Mouse (Mus musculus): ENCODE data around the gene Sptbn4.

The Sptbn4 gene

DNA sequence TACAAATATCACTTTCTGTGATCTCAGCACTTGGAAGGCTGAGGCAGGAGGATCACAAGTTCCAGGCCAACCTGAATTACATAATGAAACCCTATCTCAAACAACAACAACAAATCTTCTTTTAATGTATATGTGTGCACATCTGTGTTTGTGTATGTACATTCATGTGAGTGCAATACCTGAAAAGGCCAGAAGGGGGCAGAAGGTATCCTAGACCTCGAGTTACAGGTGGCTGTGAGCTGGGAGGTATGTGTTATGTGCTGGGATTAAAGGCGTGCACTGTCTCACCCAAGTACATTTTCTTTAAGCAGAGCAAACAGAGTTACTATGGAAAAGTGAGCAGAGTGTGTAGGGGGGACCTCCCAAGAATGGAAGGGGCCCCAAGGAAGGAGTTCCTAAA is 18.4 kb downstream of the Sptbn4 start:
- peak in 1 of 2 experiments; percentile 69 for DNase-seq

DNA sequence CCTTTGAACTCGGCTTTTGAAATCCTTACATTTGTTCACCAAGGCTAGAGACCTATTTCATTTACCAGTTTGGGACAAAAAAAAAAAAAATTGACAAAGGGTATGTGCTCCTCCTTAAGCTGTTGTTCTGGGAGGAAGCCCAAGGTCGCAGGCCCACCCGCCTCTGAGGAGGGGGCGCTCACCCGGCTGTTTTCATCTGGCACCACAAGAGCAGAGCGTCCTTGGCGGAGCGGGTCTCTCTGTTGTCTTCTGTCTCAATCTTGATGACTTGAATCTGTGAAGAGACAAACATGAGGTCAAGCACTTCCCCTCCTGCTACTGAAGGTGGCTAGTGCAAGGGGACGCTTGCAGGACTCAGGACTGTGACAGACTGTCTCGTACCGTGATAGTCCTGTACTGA is 19.5 kb downstream of the Sptbn4 start:
- DNase-seq: peak; percentile 47 to 50

DNA sequence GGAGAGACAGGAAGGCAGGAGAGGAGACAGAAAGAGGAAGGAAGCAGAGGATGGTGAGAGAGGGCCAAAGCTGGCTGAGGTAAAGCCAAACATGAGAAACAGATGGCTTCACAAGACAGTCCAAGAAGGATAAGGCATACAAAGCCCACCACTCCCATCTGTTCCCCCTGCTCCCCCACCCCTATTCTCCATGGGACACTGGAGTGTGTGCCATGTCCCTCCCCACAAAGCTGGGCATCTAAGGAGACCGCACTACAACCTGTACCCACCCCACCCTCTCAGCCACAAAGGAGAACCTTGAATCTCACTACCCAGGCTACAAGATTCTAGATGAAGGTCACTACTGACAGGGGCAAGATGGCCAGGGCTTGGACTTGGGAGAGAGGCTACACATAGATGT is 20.1 kb downstream of the Sptbn4 start:
- peak; percentile 86 to 89 for DNase-seq

DNA sequence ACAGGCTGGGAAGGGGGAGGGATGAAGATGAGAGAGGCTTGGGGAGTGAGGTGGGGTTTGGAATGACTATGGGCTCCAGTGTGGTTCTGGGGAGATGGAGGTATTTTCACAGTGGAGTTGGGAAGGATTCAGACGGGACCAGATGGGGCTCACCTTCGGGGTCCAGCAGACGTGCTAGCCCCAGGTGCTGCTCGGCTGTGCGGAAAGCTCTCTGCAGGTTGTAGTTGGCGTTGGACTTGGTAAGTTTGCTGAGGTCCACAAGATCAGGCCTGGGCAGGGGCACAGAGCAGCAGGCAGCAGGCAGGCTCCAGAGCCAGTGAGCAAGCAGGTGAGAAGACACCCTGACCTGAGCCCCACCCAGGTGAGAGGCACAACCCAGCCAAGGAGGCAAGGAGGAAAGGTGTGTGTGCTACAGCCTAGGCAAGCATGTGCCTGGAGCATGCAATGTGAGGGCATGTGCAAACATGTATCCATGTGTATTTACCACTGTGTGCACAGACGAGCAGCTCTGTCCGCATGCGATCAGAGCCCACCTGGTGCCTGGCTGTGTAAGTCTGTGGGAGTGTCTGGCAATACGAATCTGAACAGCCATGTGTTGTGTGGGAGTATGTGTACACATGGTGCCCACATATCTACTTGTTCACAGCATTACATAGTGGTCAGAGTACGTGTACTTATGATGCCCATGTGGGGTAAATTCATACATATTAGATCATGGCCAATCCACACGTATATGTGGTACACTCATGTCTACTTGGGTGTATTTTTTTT is 23.7 kb downstream of the Sptbn4 start:
- peak; percentile 69 to 85 for DNase-seq

DNA sequence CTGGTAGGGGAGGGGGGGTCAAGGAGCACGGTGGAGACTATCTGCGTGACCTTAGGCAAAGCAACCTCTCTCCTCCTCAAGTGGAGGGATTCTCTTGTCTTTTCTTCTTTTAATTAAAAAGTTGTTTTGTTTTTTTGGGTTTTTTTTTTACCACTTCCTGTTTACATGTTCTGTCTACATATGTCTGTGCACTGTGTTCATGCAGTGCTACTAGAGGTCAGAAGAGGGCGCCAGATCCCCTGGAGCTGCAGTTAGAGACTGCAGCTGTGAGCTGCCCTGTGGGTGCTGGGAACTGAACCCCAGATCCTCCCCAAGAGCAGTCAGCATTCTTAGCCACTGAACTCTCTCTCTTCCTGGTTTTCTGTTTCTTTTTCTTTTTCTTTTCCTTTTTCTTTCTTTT is 28.4 kb downstream of the Sptbn4 start:
- no peak for DNase-seq

DNA sequence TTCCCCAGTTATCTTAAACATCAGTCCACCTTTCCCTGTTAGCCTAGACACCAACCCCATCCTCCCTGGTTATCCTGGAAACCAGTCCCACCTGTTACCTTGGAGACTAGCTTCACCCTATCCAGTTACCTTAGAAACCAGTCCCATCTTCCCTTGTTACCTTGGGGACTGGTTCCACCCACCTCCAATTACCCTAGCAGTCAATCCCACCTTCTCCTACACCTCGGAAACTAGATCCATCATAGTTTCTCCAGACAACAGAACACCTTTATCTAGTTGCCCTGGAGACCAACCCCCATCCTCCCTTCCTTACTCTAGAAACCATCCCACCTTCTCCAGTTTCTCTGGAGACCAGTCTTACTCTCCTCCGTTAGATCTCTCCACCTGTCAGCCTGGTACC is 30.3 kb downstream of the Sptbn4 start:
- DNase-seq: no peak

DNA sequence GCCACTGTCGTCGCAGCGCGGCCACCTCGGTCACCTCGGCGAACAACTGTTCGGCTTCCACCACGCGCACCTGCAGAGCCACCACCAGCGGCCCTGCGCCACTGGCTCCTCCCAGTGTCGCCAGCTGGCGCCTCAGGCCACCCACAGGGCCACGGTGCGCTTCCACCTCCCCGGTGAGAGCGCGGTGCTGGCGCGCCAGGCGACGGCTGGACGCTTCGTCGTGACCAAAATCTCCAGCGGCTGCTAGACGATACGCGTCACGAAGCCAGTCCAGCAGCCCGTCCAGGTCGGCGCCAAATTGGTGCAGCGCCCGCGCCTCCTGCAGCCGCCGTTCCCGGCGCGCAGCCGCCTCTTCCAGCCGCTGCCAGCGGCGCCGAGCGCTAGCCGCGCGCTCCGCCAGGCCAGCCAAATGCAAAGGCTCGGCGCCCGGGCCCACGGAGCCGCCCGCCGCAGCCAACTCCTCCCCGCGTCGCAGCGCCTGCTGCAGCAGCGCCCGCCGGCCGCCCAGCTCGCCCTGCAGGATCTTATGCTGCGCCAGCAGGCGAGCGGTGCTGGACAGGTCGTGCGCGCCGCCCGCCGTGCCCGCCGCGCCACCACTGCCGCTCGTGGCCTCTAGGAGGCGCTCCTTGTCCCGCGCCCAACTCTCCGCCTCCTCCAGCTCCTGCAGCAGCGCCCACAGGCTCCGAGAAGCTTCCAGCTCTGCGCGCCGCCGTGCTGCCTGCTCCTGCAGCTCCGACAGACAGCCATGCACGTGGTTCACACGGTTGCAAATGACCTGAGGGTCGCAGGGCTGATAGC is 38.9 kb downstream of the Sptbn4 start:
- peak; percentile 90 to 92 for DNase-seq

DNA sequence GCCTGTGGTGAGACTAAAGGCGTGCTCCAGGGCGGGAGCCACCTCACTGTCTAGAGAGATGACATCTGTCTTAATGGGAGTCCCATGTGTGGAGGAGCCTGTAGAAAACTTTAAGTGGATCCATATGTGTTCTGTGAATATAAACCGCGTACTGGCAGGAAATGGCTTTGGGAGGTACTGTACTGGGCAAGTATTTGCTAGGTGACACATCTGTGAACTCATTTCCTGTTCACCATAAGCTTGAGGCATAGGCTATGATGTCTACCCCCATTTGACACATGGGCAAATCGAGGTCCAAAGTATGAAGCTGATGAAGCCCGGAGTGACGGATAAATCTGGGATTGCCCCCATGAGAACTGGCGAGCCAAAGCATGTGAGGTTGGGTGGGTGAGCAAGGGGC is 39.7 kb downstream of the Sptbn4 start:
- DNase-seq: no peak

DNA sequence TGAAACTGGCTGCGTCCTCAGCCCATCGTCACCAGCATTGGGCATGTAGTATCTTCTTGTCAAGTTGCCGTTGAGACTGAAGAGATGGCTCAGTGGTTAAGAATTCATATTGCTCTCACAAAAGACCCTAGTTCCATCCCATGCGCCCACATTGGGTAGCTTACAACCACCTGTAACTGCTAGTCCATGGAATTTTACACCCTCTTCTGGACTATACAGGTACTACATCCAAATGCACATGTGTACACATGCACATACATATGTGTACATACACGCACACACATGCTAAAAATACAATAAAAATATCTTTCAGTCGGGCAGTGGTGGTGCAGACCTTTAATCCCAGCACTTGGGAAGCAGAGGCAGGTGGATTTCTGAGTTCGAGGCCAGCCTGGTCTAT is 41.0 kb downstream of the Sptbn4 start:
- DNase-seq: no peak

DNA sequence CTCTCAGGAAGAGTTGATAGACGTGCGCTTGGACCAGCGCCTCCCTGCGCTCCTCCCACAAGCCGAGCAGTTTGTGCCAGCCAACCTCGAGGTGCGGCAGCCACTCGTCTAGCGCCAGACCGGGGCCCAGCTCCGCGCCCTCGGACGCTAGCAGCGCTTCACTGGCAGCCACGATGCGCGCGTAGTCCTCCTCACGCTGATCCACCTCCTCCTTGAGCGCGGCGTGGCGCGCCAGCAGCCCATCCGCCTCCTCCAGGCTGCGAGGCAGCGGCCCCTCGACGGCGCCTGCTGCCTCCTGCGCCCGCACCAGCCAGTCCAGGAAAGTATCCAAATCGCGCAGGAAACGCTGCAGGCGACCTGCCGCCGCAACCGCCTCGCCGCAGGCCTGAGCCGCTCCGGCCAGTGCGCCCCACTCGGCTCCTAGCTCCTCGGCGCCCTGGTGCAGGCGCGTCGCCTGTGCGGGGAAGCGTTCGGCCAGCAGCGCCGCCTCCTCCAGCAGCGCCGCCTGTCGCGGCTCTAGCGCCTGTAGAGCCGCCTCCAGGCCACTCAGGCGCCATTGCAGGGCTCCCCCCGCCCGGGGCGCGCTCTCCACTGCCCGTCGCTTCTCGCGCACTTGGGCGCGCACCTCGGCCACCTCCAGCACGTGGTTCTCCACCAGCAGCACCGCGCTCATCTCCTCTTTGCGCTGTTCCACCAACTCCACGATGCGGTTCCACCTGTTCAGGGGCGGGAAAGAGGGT is 43.1 kb downstream of the Sptbn4 start:
- DNase-seq: peak; percentile 61 to 62

DNA sequence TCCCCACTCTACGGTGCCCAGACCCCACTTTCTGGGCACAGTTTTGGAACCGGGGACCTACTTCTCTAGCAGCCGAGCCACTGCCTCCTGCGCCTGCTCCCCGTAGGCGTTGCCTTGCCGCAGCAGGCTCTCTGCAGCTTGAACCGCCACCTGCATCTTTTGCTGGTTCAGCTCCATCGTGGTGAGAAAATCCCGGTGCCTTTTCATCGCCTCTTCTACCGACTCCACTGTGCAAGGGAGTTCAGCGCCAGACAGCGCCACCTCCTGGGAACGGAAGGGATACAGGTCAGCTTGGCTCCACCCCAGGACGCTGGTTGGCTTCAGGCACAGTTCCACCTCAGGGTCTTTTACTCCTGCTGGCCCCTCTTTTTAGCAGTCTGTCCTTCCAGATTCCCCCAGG is 44.8 kb downstream of the Sptbn4 start:
- peak; percentile 92 to 95 for DNase-seq

DNA sequence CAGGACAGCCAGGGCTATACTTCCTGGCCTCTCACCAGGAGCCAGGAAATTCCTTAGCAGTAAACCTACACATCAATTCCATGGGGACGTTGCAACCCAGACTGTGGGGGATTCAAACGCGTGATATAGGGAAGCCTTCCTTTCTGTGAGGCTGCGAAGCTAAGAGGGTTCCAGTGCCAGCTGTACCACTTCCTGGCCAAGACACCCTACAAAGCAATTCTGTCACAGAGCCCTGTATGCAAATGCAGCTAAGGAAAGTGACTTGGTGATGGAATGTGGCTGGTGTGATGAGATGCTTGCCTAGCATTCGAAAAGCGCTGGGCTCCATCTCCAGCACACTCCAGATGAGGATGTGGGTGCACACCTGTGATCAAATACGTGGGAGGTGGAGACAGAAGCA is 46.9 kb downstream of the Sptbn4 start:
- no peak for DNase-seq

DNA sequence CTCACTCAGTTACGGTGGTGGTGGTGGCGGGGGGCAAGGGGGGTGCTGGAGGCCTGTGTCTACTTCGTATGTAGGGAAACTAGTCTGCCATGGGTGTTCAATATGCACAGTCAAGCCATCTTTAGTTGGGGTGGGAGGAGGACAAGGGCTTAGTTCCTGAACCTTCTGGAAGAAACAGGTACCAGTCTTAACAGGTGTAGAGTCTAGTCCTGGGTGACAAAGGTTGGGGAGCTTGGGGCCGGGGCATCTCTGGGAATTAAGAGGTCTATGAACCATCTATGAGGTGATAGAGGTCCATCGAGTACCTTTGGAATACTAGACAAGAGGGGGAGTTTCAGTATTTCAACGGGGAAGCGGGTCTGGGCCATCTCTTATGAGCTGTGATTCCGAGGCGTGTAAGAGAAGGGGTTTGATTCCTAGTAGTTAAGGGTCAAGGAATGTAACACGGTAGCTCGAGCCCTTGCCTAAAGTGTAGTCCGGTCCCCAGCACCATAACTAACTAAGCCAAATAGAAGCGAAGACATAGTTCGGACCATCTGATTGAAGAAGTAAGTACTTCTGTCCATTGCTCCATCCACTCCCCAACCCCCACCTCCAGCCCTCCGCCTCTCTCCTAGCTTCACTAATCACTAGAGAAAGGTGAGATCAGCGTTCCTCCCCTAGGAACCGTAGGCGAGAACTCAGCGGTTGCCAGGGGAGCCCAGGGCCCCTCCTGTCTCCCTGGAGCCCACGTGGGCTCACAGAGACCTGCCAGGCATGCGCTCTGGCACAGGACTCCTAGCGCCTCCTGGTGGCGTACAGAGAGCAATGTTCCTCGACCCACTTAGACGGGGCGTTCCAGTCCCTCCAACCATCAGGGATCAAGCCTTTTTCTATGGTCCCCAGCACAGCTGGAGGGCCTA is 50.2 kb downstream of the Sptbn4 start:
- DNase-seq: peak; percentile 57 to 82

DNA sequence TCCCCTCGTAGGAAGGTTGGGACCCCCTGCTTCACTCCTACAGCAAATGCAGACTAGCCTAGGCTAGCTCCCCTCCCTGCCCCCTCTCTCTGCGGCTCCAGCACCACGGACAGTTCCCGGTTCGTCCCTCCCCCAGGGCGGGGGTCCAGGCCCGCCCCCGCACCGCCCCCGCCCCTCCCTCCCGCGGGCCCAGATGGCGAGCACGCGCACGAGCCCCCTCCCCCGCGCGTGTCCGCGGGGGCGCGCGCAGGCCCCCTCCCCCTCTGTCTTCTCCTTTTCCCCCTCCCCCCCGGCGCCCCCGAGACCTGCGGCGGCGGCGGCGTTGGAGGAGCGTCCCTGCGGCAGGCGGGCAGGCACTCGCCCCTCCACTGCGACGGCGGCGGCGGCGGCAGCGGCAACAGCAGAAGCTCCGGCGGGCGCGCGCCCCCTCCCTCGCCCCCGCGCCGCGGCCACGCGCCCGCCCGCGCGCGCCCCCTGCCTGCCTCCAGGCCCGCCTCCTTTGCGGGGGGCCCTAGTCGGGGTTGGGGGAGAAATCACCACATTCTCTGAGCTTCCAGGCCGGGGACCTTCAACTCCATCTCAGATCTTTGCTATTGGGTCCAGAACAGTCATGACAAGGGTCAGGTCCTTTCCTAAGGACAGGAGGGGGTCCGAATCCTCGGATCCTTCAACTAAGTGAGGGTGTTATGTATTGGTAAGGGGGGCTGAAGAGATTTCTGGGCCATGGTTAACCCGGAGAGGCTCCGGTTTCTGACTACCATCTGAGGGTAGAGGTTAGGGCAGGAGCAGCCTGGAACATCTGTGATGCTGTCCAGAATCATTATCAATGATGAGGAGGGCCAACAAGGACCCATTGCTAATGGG is 51.1 kb downstream of the Sptbn4 start:
- DNase-seq: peak; percentile 82 to 84

DNA sequence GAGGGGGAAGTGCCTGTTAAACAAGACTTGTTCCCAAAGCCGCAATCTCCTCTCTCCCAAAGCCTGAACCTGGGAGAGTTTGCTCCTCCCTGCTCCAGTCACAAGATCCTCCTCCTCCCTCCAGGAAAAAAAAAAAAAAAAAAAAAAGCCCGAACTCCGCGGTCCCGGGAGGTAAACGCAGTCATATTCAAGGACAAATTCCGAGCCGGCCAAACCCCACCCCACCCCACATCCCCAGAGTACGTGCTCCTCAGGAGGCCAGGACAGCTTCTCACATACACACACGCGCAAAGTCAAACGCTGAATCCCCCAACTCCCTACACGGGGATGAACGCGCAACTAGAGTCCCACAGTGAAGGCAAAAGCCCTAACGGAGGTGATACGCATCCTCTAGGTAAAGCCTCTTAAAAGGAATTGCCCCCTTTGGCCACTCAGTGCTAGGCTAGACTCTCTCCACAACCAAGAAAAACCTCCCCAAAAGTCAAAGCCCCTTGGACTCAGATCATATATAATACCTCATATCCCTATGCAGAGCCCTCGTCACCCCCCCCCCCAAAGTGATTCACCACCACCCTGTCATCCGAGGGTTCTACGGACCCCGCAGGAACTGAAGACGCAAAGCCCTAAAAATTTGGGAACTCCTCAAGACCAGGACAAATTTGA is 51.8 kb downstream of the Sptbn4 start:
- peak; percentile 51 to 63 for DNase-seq

DNA sequence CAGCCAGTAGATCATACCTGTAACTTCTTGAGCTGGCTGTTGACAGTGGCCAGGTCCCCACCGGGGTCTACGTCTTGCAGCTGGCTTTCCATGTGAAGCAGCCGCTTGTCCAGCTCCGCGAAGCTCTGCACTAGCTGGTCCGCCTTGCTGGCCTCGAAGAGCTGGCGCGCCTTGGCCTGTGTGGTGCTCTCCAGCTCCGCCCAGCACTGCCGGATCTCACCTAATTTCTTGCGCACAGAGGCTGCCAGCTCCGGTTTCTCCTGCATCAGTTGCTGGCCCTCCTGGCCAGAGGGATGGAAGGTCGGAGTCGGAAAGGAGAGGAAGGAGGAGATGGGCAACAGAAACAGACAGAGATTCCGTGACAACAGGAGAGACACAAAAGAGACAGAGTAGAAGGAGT is 56.1 kb downstream of the Sptbn4 start:
- DNase-seq: no peak

DNA sequence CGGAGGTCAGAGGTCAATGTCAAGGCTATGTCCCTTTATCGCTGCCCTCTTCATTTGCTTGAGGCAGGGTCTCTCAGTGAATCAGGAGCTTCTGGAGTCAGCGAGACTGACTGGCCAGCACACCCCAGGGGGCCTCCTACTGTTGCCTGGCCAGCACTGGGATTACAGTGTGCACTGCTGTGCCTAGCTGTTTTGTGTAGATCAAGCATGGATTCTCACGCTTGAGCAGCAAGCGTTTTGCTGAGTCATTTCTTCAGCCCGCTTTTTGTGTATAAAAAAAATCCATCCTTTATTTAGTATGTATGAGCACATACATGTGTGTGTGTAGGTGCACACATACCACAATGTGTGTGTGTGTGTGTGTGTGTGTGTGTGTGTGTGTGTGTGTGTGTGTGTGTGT is 58.3 kb downstream of the Sptbn4 start:
- DNase-seq: no peak

DNA sequence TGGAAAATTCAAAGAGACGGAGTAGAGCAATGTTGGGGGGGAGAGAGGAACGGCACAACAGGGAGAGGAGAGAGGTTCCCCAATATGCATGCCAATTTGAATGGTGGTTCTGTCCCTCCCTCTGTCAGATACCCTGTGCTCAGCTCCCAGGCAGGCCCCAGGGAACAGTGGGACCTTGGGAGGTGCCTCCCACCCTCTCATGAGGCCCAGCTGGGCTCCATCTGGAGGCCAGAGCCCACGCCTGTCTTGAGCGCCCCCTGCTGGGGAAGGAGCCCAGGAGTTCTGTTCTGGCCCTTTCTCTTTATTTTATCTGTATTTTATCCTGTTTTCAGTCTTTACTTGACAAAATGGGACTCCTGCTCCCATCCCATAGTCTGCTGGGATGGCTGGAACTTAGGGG is 62.8 kb downstream of the Sptbn4 start:
- DNase-seq: peak in 1 of 2 experiments; percentile 75

DNA sequence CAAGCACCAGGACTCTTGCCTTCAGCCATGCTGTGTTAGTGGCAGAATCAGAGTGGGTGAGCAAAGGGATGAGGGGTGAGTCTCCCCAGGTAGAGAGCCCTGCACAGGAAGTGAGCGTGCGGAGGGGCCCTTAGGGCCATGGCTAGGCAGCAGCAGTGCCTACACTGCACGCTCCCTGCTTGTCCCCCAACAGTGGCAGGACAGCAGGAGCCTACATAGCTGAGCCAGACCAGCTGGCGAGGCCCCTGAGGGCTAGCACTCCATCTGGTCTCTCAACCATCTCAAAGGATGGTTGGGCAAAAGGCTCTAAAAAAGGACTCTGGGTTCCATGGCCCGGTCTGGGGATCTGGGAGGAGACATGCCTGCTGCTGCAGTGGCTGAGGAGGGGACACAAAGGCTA is 63.4 kb downstream of the Sptbn4 start:
- DNase-seq: peak in 1 of 2 experiments; percentile 57

DNA sequence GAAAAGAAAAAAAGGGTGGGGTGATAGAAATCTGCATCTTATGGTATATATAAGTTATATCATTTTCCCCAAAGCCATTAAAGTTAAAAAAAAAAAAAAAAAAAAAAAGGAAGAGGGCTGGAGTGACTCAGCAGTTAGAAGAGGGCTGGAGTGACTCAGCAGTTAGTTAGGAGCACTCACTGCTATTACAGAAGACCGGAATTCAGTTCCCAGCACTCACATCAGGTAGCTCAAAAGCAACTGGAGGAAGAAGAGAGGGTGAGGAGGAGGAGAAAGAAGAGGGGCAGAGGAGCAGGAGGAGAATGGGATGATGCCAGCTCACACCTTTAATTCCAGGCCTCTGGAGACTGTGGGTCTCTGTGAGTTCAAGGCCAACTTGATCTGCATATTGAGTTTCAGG is 64.3 kb downstream of the Sptbn4 start:
- DNase-seq: no peak

DNA sequence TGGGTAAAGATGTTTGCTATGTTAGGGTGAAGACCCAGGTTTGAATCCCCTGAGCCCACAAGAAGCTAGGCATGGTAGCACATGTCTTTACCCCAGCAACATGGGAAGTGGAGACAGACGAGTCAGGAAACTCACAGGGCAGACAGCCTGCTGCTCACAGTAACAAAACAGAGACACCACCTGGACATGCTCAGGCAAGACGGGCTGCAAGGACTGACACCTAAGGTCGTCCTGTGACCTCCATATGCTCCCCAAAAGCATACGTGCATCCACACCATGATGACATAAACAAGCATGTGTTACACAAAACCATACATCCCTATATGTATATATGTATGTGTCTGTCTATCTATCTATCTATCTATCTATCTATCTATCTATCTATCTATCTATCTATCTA is 65.9 kb downstream of the Sptbn4 start:
- no peak for DNase-seq
